Mouse (Mus musculus): ENCODE data around the gene Srcin1.

DNA sequence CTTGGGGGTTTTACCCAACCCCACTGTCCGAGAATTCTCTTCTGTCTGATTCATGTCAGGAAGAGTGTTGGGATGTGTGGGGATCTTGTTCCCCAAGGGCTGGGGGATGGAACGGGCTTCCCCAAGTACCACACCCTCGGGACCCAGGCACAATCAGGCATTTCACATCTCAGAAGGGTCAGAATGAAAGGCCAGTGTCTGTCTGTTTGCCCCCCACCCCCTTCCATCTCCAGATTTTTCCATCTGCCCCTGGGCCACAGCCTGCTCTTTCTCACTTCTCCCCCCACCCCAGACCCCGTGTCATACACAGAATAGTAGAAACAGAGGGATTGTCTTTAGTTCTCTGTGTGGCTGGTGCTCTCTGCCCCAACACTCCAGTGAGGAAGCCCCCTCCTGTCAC is 32.9 kb upstream of the Srcin1 start:
- TF ChIP-seq POLR2A (IDR thresholded peaks at IDR 0.05; ENCODE audit: insufficient read length, low read depth) (no peak), E2F4 (IDR thresholded peaks at IDR 0.05; ENCODE audit: insufficient read depth) (no peak), SRF (IDR thresholded peaks at IDR 0.05; ENCODE audit: control insufficient read depth, insufficient read length, low read depth) (no peak), TCF12 (IDR thresholded peaks at IDR 0.05; ENCODE audit: insufficient read depth, poor library complexity, severe bottlenecking) (no peak), MYOG (IDR thresholded peaks at IDR 0.05; ENCODE audit: control insufficient read depth in 1 of 3, insufficient read depth in 1 of 3, insufficient read length in 2 of 3, low read depth in 2 of 3) (no peak), MYOD1 (IDR thresholded peaks at IDR 0.05; ENCODE audit: control insufficient read depth in 1 of 3, insufficient read length in 2 of 3, low read depth in 2 of 3) (no peak), USF1 (IDR thresholded peaks at IDR 0.05; ENCODE audit: low read depth) (no peak), CEBPB (IDR thresholded peaks at IDR 0.05; ENCODE audit: insufficient read depth, poor library complexity, severe bottlenecking) (no peak), REST (IDR thresholded peaks at IDR 0.05; ENCODE audit: insufficient read depth, insufficient read length) (no peak), MAX (IDR thresholded peaks at IDR 0.05; ENCODE audit: low read depth) (no peak), POLR2AphosphoS2 (IDR thresholded peaks at IDR 0.05; ENCODE audit: insufficient read length, low read depth) (no peak), TCF3 (IDR thresholded peaks at IDR 0.05; ENCODE audit: insufficient read length, low read depth) (no peak)

Data from myocyte (in vitro differentiated cells).